Mouse (Mus musculus) embryonic facial prominence, embryonic 13.5 days (tissue): Measurements from ENCODE around the gene Phb2. TPM values are rescaled to one million over a fixed set of nuclear protein-coding genes. Genes with fewer than 3 reads are reported as not detected.

Experiments
- ATAC-seq: fragments of 200-750 bp; cut with Nextera tagmentation; 2 replicates; pipeline ENCODE4 v1.8.0; 2017; ENCODE audit warnings: low read depth; ENCODE audit not compliant: insufficient number of reproducible peaks, insufficient read depth, low FRiP score, low TSS enrichment
- H3K27ac ChIP-seq: fragments of 300-500 bp; sonication (generic); 2 replicates; pipeline ENCODE4 v1.5.1; 2015; ENCODE audit warnings: moderate library complexity, mild to moderate bottlenecking, inconsistent platforms
- H3K27me3 ChIP-seq: fragments of 300-500 bp; sonication (generic); 2 replicates; pipeline ENCODE4 v1.6.1; 2015; ENCODE audit warnings: mild to moderate bottlenecking, inconsistent platforms
- H3K36me3 ChIP-seq: fragments of 300-500 bp; sonication (generic); 2 replicates; pipeline ENCODE4 v1.6.1; 2015; ENCODE audit warnings: mild to moderate bottlenecking, inconsistent platforms
- H3K4me1 ChIP-seq: fragments of 300-500 bp; sonication (generic); 2 replicates; pipeline ENCODE4 v1.6.1; 2015; ENCODE audit warnings: inconsistent platforms
- H3K4me2 ChIP-seq: fragments of 300-500 bp; sonication (generic); 2 replicates; pipeline ENCODE4 v1.6.1; 2015; ENCODE audit warnings: moderate library complexity, mild to moderate bottlenecking, inconsistent platforms
- H3K4me3 ChIP-seq: fragments of 300-500 bp; sonication (generic); 2 replicates; pipeline ENCODE4 v1.5.1; 2015; ENCODE audit warnings: mild to moderate bottlenecking, inconsistent platforms
- H3K9ac ChIP-seq: fragments of 300-500 bp; sonication (generic); 2 replicates; pipeline ENCODE4 v1.6.1; 2015; ENCODE audit warnings: mild to moderate bottlenecking, inconsistent platforms
- H3K9me3 ChIP-seq: fragments of 300-500 bp; sonication (generic); 2 replicates; pipeline ENCODE4 v1.6.1; 2016; ENCODE audit warnings: inconsistent platforms
- WGBS: fragments of 180-500 bp; shearing (Covaris S2); methylation state at CpG from one replicate; pipeline ENCODE4 v1.1.7; 2015; ENCODE audit warnings: mixed read lengths; 5-methylcytosine and 5-hydroxymethylcytosine counted together
- polyA plus RNA-seq: library from polyadenylated mRNA; unstranded; fragments of >200 nt; fragmentation: Nextera tagmentation; extraction: Ambion mirVana; gene quantifications from 2 replicates; pipeline ENCODE4 v1.2.1, GENCODE M21; 2015

Phb2 gene
- polyA plus RNA-seq, 1 experiment from 2014 or later, result 351 TPM

GRCm38 (mm10) chr6:124742839-124743514 is 30.8 kb downstream of the Phb2 start:
- no peaks in the 10 kb centered on the region for H3K27me3 ChIP-seq
- ATAC-seq, result no peak
- H3K36me3 ChIP-seq, result peaks cover 53% of the 10 kb centered on the region
- no peak overlapping the region for H3K4me3 ChIP-seq
- H3K27ac ChIP-seq, result no peak overlapping the region
- no peaks in the 10 kb centered on the region for H3K9me3 ChIP-seq
- WGBS, result 86% methylated on average over 15 of the region's 15 CpGs
- H3K4me1 ChIP-seq, result peaks cover 57% of the 10 kb centered on the region
- 0 out of 2 replicates have a peak overlapping the region, but pooled peaks have one; percentile 27 for H3K9ac ChIP-seq
- H3K4me2 ChIP-seq, result no peak overlapping the region

- Histone ChIP-seq H3K4me1 (peaks cover 51% of the 10 kb centered on the region), H3K9me3 (no peaks in the 10 kb centered on the region), H3K27ac (peak overlapping the region; percentile 35; the same call in 1 of the 2 replicates), H3K9ac (no peak overlapping the region), H3K36me3 (peaks cover 58% of the 10 kb centered on the region), H3K27me3 (no peaks in the 10 kb centered on the region), H3K4me2 (no peak overlapping the region), H3K4me3 (no peak overlapping the region)
- WGBS, result 85% methylated on average over 8 of the region's 8 CpGs
- no peak for ATAC-seq
Observed at GRCm38 (mm10) chr6:124743647-124744046, 31.5 kb downstream of the Phb2 start.

- Histone ChIP-seq H3K9ac (peak overlapping the region; percentile 83), H3K4me2 (peak overlapping the region; percentile 92), H3K4me3 (peak overlapping the region; percentile 51), H3K27ac (peak overlapping the region; percentile 86), H3K27me3 (no peaks in the 10 kb centered on the region), H3K36me3 (peaks cover 63% of the 10 kb centered on the region), H3K4me1 (peaks cover 40% of the 10 kb centered on the region), H3K9me3 (no peaks in the 10 kb centered on the region)
- no peak for ATAC-seq
- WGBS, result 70% methylated on average over 26 of the region's 26 CpGs
Observed at GRCm38 (mm10) chr6:124744755-124745321, 32.7 kb downstream of the Phb2 start.

- H3K9me3 ChIP-seq, result no peaks in the 10 kb centered on the region
- H3K9ac ChIP-seq, result peak overlapping the region; percentile 83
- peak overlapping the region; percentile 51 for H3K4me3 ChIP-seq
- peaks cover 68% of the 10 kb centered on the region for H3K36me3 ChIP-seq
- H3K27ac ChIP-seq, result peak overlapping the region; percentile 86
- peaks cover 36% of the 10 kb centered on the region for H3K4me1 ChIP-seq
- H3K27me3 ChIP-seq, result no peaks in the 10 kb centered on the region
- H3K4me2 ChIP-seq, result peak overlapping the region; percentile 92
- 1% methylated on average over 84 of the region's 85 CpGs for WGBS
- peak; percentile 78 for ATAC-seq
Observed at GRCm38 (mm10) chr6:124745490-124746295, 33.6 kb downstream of the Phb2 start.

GRCm38 (mm10) chr6:124746296-124746605 is 34.1 kb downstream of the Phb2 start:
- Histone ChIP-seq H3K36me3 (peaks cover 68% of the 10 kb centered on the region), H3K4me1 (peaks cover 36% of the 10 kb centered on the region), H3K4me2 (peak overlapping the region; percentile 92), H3K27ac (peak overlapping the region; percentile 86), H3K27me3 (no peaks in the 10 kb centered on the region), H3K4me3 (peak overlapping the region; percentile 51), H3K9me3 (no peaks in the 10 kb centered on the region), H3K9ac (peak overlapping the region; percentile 83)
- ATAC-seq, result 0 out of 2 replicates have a peak, but pooled peaks have one; percentile 0
- WGBS, result 23% methylated on average over 8 of the region's 8 CpGs

GRCm38 (mm10) chr6:124746654-124747632 is 34.8 kb downstream of the Phb2 start:
- H3K4me1 ChIP-seq, result peaks cover 30% of the 10 kb centered on the region
- peaks cover 68% of the 10 kb centered on the region for H3K36me3 ChIP-seq
- WGBS, result 85% methylated on average over 7 of the region's 7 CpGs
- no peaks in the 10 kb centered on the region for H3K9me3 ChIP-seq
- no peak for ATAC-seq
- H3K27ac ChIP-seq, result peak overlapping the region; percentile 86
- peak overlapping the region; percentile 83; the same call in 1 of the 2 replicates for H3K9ac ChIP-seq
- H3K4me3 ChIP-seq, result peak overlapping the region; percentile 51; the same call in 1 of the 2 replicates
- H3K4me2 ChIP-seq, result peak overlapping the region; percentile 92
- H3K27me3 ChIP-seq, result no peaks in the 10 kb centered on the region

GRCm38 (mm10) chr6:124750405-124750804 is 38.3 kb downstream of the Phb2 start:
- Histone ChIP-seq H3K27ac (no peak overlapping the region), H3K9me3 (no peaks in the 10 kb centered on the region), H3K4me1 (peaks cover 48% of the 10 kb centered on the region), H3K4me3 (no peak overlapping the region), H3K36me3 (peaks cover 54% of the 10 kb centered on the region), H3K27me3 (no peaks in the 10 kb centered on the region), H3K9ac (no peak overlapping the region), H3K4me2 (no peak overlapping the region)
- ATAC-seq, result no peak
- WGBS, result 88% methylated on average over 8 of the region's 8 CpGs

GRCm38 (mm10) chr6:124753861-124754260 is 41.7 kb downstream of the Phb2 start:
- Histone ChIP-seq H3K27me3 (no peaks in the 10 kb centered on the region), H3K4me3 (no peak overlapping the region), H3K4me2 (peak overlapping the region; percentile 68; the same call in 1 of the 2 replicates), H3K27ac (no peak overlapping the region), H3K9me3 (no peaks in the 10 kb centered on the region), H3K4me1 (peaks cover 45% of the 10 kb centered on the region), H3K9ac (no peak overlapping the region), H3K36me3 (peaks cover 28% of the 10 kb centered on the region)
- 84% methylated on average over 2 of the region's 2 CpGs for WGBS
- ATAC-seq, result no peak

- Histone ChIP-seq H3K36me3 (peaks cover 14% of the 10 kb centered on the region; the same call in 1 of the 2 replicates), H3K27ac (peak overlapping the region; percentile 99), H3K4me3 (peak overlapping the region; percentile 76), H3K4me2 (peak overlapping the region; percentile 68), H3K4me1 (peaks cover 52% of the 10 kb centered on the region), H3K27me3 (no peaks in the 10 kb centered on the region), H3K9me3 (no peaks in the 10 kb centered on the region), H3K9ac (peak overlapping the region; percentile 97)
- no peak for ATAC-seq
- WGBS, result 3% methylated on average over 3 of the region's 3 CpGs
Observed at GRCm38 (mm10) chr6:124755306-124755705, 43.2 kb downstream of the Phb2 start.

GRCm38 (mm10) chr6:124755831-124756595 is 43.9 kb downstream of the Phb2 start, which contains the start of the genes Gm45234 and Atn1:
Gene Gm45234 (minus strand): TSS chr6:124756021.
Gene Atn1 (minus strand): TSS chr6:124756524.
- peak within 1 kb of the TSS; percentile 99 for H3K27ac ChIP-seq
- peaks cover 52% of the 10 kb centered on the region for H3K4me1 ChIP-seq
- peak within 1 kb of the TSS; percentile 68 for H3K4me2 ChIP-seq
- H3K36me3 ChIP-seq, result peaks cover 14% of the 10 kb centered on the region; the same call in 1 of the 2 replicates
- WGBS, result under 1% methylated on average over 49 of the region's 100 CpGs
- H3K27me3 ChIP-seq, result no peaks in the 10 kb centered on the region
- peak within 1 kb of the TSS; percentile 76 for H3K4me3 ChIP-seq
- peak within 1 kb of the TSS; percentile 97 for H3K9ac ChIP-seq
- peak; percentile 71 for ATAC-seq
- no peaks in the 10 kb centered on the region for H3K9me3 ChIP-seq
